Mouse (Mus musculus) hindbrain, embryonic 16.5 days (tissue): ENCODE data around the gene Abcg1. TPM values are rescaled to one million over a fixed set of nuclear protein-coding genes. Genes with fewer than 3 reads are reported as not detected.

Experiments
- ATAC-seq: fragments of 200-750 bp; cut with Nextera tagmentation; 2 replicates; pipeline ENCODE4 v1.8.0; 2017; ENCODE audit warnings: moderate TSS enrichment, moderate library complexity
- H3K27ac ChIP-seq: fragments of 300-500 bp; sonication (generic); 2 replicates; pipeline ENCODE4 v1.5.1; 2014; ENCODE audit warnings: low read depth, mild to moderate bottlenecking, control low read depth, low read length, moderate library complexity
- H3K27me3 ChIP-seq: fragments of 300-500 bp; sonication (generic); replicated peaks from 2 replicates; pipeline ENCODE4 v1.6.1; 2014; ENCODE audit warnings: low read length; ENCODE audit not compliant: control insufficient read depth, insufficient read depth
- H3K36me3 ChIP-seq: fragments of 300-500 bp; sonication (generic); 2 replicates; pipeline ENCODE4 v1.6.1; 2014; ENCODE audit warnings: mild to moderate bottlenecking, low read length, moderate library complexity, mixed read lengths; ENCODE audit not compliant: control insufficient read depth, insufficient read depth
- H3K4me1 ChIP-seq: fragments of 300-500 bp; sonication (generic); 2 replicates; pipeline ENCODE4 v1.6.1; 2014; ENCODE audit warnings: low read depth, low read length; ENCODE audit not compliant: control insufficient read depth, insufficient read depth
- H3K4me2 ChIP-seq: fragments of 300-500 bp; sonication (generic); 2 replicates; pipeline ENCODE4 v1.6.1; 2014; ENCODE audit warnings: mild to moderate bottlenecking, low read length, control low read depth, moderate library complexity
- H3K4me3 ChIP-seq: fragments of 300-500 bp; sonication (generic); 2 replicates; pipeline ENCODE4 v1.5.1; 2014; ENCODE audit warnings: mild to moderate bottlenecking, low read length, control low read depth, moderate library complexity
- H3K9ac ChIP-seq: fragments of 300-500 bp; sonication (generic); 2 replicates; pipeline ENCODE4 v1.6.1; 2014; ENCODE audit warnings: low read depth, mild to moderate bottlenecking, control low read depth, low read length, moderate library complexity
- H3K9me3 ChIP-seq: fragments of 300-500 bp; sonication (generic); 2 replicates; pipeline ENCODE4 v1.6.1; 2014; ENCODE audit warnings: mild to moderate bottlenecking, low read length, moderate library complexity; ENCODE audit not compliant: control insufficient read depth
- WGBS: fragments of 180-500 bp; shearing (Covaris S2); extraction: QIAGEN DNeasy Blood & Tissue Kit; methylation state at CpG from one replicate; pipeline ENCODE4 v1.1.7; 2014; 5-methylcytosine and 5-hydroxymethylcytosine counted together
- polyA plus RNA-seq: library from polyadenylated mRNA; unstranded; fragments of >200 nt; fragmentation: Nextera tagmentation; extraction: Ambion mirVana; gene quantifications from 2 replicates; pipeline ENCODE4 v1.2.1, GENCODE M21; 2015

The Abcg1 gene
- polyA plus RNA-seq, 1 experiment from 2014 or later: 20.9 TPM

GRCm38 (mm10) chr17:31026986-31027385, 30.5 kb upstream of the Abcg1 start:
- Histone ChIP-seq H3K9ac (no peak overlapping the region), H3K27me3 (no peaks in the 10 kb centered on the region), H3K9me3 (no peaks in the 10 kb centered on the region; the same call in 1 of the 2 replicates), H3K4me2 (no peak overlapping the region), H3K27ac (no peak overlapping the region), H3K36me3 (no peaks in the 10 kb centered on the region), H3K4me3 (no peak overlapping the region), H3K4me1 (no peaks in the 10 kb centered on the region)
- no peak for ATAC-seq
- 90% methylated on average over 6 of the region's 6 CpGs for WGBS

GRCm38 (mm10) chr17:31027723-31028122, 29.8 kb upstream of the Abcg1 start:
- Histone ChIP-seq H3K27ac (no peak overlapping the region), H3K4me2 (no peak overlapping the region), H3K9ac (no peak overlapping the region), H3K4me3 (no peak overlapping the region), H3K27me3 (no peaks in the 10 kb centered on the region), H3K4me1 (no peaks in the 10 kb centered on the region), H3K9me3 (no peaks in the 10 kb centered on the region; the same call in 1 of the 2 replicates), H3K36me3 (no peaks in the 10 kb centered on the region)
- no peak for ATAC-seq
- 86% methylated on average over 6 of the region's 6 CpGs for WGBS

- H3K36me3 ChIP-seq: no peaks in the 10 kb centered on the region
- 83% methylated on average over 9 of the region's 9 CpGs for WGBS
- no peaks in the 10 kb centered on the region for H3K4me1 ChIP-seq
- H3K27me3 ChIP-seq: no peaks in the 10 kb centered on the region
- no peak overlapping the region for H3K4me3 ChIP-seq
- H3K9ac ChIP-seq: no peak overlapping the region
- H3K27ac ChIP-seq: no peak overlapping the region
- H3K4me2 ChIP-seq: no peak overlapping the region
- H3K9me3 ChIP-seq: no peaks in the 10 kb centered on the region
- no peak for ATAC-seq
Measured at GRCm38 (mm10) chr17:31028821-31029370, 28.6 kb upstream of the Abcg1 start.

- WGBS: 87% methylated on average over 4 of the region's 4 CpGs
- Histone ChIP-seq H3K9me3 (no peaks in the 10 kb centered on the region), H3K27ac (no peak overlapping the region), H3K4me3 (no peak overlapping the region), H3K4me2 (no peak overlapping the region), H3K4me1 (no peaks in the 10 kb centered on the region), H3K27me3 (no peaks in the 10 kb centered on the region), H3K9ac (no peak overlapping the region), H3K36me3 (no peaks in the 10 kb centered on the region)
- ATAC-seq: no peak
Measured at GRCm38 (mm10) chr17:31029407-31029806, 28.1 kb upstream of the Abcg1 start.

GRCm38 (mm10) chr17:31032341-31032740, 25.1 kb upstream of the Abcg1 start:
- no peak overlapping the region for H3K4me3 ChIP-seq
- 88% methylated on average over 4 of the region's 4 CpGs for WGBS
- no peaks in the 10 kb centered on the region for H3K36me3 ChIP-seq
- no peaks in the 10 kb centered on the region for H3K9me3 ChIP-seq
- H3K27me3 ChIP-seq: no peaks in the 10 kb centered on the region
- no peak overlapping the region for H3K27ac ChIP-seq
- no peak for ATAC-seq
- no peak overlapping the region for H3K4me2 ChIP-seq
- H3K9ac ChIP-seq: no peak overlapping the region
- H3K4me1 ChIP-seq: no peaks in the 10 kb centered on the region; the same call in 1 of the 2 replicates

- Histone ChIP-seq H3K27ac (no peak overlapping the region), H3K4me2 (no peak overlapping the region), H3K9ac (no peak overlapping the region), H3K9me3 (no peaks in the 10 kb centered on the region), H3K4me1 (no peaks in the 10 kb centered on the region; the same call in 1 of the 2 replicates), H3K27me3 (no peaks in the 10 kb centered on the region), H3K36me3 (no peaks in the 10 kb centered on the region), H3K4me3 (no peak overlapping the region)
- no peak for ATAC-seq
- WGBS: 75% methylated on average over 2 of the region's 2 CpGs
Measured at GRCm38 (mm10) chr17:31033251-31033650, 24.2 kb upstream of the Abcg1 start.

- Histone ChIP-seq H3K36me3 (no peaks in the 10 kb centered on the region), H3K4me3 (no peak overlapping the region), H3K9ac (no peak overlapping the region), H3K4me2 (no peak overlapping the region), H3K27me3 (no peaks in the 10 kb centered on the region), H3K9me3 (no peaks in the 10 kb centered on the region), H3K4me1 (no peaks in the 10 kb centered on the region; the same call in 1 of the 2 replicates), H3K27ac (no peak overlapping the region)
- 0 out of 2 replicates have a peak, but pooled peaks have one; percentile 25 for ATAC-seq
- WGBS: 42% methylated on average over 5 of the region's 5 CpGs
Measured at GRCm38 (mm10) chr17:31034165-31034564, 23.3 kb upstream of the Abcg1 start.

GRCm38 (mm10) chr17:31034674-31035356, 22.7 kb upstream of the Abcg1 start:
- Histone ChIP-seq H3K36me3 (no peaks in the 10 kb centered on the region), H3K27ac (no peak overlapping the region), H3K4me2 (no peak overlapping the region), H3K4me1 (no peaks in the 10 kb centered on the region; the same call in 1 of the 2 replicates), H3K9me3 (no peaks in the 10 kb centered on the region), H3K27me3 (no peaks in the 10 kb centered on the region), H3K9ac (no peak overlapping the region), H3K4me3 (no peak overlapping the region)
- no peak for ATAC-seq
- WGBS: 90% methylated on average over 9 of the region's 9 CpGs

- no peaks in the 10 kb centered on the region; the same call in 1 of the 2 replicates for H3K4me1 ChIP-seq
- no peaks in the 10 kb centered on the region for H3K36me3 ChIP-seq
- WGBS: 62% methylated on average over 22 of the region's 22 CpGs
- no peaks in the 10 kb centered on the region for H3K9me3 ChIP-seq
- ATAC-seq: peak; percentile 87
- peak overlapping the region; percentile 30 for H3K4me2 ChIP-seq
- 0 out of 2 replicates have a peak overlapping the region, but pooled peaks have one; percentile 3 for H3K27ac ChIP-seq
- H3K4me3 ChIP-seq: no peak overlapping the region
- H3K9ac ChIP-seq: no peak overlapping the region
- H3K27me3 ChIP-seq: no peaks in the 10 kb centered on the region
Measured at GRCm38 (mm10) chr17:31036168-31036876, 21.2 kb upstream of the Abcg1 start.
